Mouse (Mus musculus) embryo, embryonic 10.5 days (tissue): ENCODE measurements around the gene Med25.

Experiments
- DNase-seq: peaks from one replicate; pipeline ENCODE4 v3.0.0-alpha.2; 2015; ENCODE audit warnings: low spot score

Med25 gene

DNA sequence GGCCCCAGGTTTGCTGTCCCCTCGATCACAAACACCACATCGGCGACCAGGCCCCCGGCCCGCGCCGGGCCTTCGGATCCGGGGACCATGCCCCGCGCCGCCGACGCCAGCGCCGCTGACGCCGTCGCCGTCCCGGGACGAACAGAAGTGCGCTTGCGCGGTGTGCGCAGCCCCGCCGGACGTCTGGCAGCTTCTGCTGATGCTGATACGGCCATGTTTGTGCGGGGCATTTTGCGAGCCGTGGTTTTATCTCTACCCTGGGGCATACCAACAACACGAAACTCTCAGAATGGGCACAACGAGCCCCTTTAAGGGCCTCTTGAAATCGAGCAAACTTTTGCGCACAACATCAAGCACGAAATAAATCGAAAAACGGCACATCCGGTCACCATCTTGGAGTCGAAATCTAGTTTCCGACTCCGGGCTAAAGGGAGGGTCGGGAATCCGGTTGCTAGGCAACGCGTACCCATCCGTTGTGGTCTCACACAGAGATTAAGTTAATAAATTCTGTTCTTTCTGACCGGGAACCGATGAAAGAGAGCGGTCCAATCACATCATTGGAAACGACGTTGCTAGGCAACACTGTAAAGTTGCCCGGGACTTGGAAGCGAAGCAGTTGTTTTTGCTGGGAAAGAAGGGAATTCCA, at the start of gene Med25:
Gene Med25 (minus strand): TSS at position 437 of the 646 bp plus-strand sequence.
- peak; percentile 98 for DNase-seq

DNA sequence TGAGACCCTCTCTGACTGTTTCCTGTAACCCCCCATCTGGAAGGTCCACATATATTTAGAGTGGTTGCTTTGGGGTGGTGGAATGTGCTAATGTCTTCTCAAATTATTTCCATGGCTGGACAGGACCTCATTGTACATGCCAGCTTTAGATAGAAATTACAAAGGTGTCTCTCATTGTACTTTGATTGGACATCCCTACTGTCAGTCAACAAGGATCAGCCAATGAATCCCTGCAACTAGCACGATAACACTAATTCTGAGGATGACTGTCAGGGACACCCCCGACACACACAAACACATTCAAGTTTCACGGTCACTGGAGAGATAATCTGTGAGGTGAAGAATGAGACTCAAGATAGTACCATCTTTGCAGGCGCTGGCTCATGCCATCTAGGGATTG, 46.2 kb upstream of the Med25 start:
- DNase-seq, result no peak

DNA sequence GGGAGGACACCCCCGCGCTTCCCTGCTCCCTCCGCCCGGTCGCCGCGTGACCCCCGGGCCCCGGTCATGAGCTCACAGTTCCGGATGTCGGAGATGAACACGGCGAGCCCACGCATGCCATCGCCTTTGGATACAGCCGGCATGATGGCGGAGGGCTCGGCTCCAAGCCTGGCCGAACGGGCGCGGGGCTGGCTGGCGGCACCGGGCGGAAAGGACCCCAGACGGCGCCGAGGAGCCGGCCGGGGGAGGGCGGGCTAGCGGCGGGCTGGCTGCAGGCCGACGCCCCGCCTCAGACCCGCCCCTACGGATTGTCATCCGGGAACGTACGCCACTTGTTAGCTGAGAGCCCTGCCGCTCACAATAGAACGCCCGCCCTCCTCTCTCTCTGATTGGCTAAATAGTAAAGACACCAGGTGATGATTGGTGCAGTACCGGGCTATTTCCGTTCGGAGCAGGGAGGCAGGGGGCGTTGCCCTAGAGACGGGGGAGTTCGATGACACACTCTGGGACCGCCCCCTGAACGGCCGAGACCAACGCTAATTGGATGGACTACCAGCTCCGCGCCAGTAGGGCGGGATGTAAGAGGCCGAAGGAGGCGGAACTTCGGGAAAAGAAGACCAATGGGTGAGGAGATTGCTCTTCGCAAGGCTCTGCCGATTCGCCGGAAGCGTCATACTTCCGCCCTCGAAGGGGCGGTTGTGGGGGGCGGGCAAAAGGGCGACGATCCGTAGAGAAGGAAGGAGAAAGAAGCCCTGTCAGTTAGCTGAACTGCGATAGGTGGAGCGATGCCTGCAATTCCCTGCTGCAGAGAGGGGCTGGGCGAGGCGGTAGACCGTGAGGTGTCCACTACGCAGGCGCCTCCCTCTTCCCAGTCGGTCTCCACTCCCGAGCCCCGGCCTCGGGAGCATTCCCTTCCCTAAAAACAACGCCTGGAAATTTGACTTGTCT, 37.0 kb upstream of the Med25 start, which contains the start of gene Ap2a1:
Gene Ap2a1 (minus strand): TSS at position 293 of the 948 bp plus-strand sequence.
- DNase-seq, result peak; percentile 100

DNA sequence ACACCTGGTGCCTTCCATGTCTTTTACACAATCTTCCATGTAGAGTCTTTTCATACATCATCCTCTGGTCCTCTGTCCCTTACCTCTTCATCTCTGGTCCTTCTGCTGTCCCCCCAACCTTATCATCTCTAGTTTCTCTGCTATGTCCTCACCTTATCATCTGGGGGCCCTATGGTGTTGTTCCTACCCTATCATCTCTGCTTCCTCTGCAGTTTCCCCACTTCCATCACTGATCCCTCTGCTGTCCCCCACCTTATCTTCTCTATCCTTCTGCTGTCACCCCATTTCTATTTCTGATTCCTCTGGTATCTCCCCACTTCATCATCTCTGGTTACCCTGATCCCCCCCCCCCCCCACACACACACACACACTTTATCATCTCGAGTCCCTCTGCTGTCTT, 36.1 kb upstream of the Med25 start:
- DNase-seq, result no peak

DNA sequence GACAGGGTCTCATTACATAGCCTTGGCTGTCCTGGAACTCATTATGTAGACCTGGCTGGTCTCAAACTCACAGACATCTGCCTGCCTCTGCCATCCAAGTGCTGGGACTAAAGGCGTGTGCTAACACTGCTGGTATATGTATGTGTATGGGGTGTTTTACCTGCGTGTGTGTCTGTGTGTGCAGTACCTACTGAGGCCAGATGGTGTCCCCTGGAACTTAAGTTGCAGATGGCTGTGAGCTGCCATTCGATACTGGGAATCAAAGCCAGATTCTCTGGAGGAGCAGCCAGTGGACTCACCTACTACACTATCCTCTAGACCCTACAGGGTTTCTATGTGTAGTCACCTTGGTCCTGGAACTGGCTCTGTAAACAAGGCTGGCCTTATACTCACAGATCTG, 33.0 kb upstream of the Med25 start:
- DNase-seq, result peak; percentile 52

DNA sequence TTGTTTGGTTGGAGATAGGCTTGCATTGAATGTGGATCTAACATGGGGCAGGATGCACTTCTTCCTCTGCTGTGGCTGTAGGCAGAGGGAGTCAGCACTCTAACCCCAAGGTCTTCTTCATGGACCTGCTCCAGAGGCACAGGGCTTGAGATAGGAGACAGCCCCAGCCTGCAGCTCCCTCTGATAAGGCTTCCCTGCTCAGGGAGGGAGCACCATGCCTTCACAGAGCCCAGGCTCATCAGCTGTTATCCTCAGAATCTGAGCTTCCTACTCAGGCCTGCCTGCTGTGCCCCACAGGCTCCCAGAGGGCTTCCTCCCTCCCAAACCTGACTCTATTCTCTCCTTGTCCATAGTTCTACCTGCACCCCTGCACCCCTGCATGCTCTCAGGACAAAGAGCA, 30.0 kb upstream of the Med25 start:
- DNase-seq, result no peak

DNA sequence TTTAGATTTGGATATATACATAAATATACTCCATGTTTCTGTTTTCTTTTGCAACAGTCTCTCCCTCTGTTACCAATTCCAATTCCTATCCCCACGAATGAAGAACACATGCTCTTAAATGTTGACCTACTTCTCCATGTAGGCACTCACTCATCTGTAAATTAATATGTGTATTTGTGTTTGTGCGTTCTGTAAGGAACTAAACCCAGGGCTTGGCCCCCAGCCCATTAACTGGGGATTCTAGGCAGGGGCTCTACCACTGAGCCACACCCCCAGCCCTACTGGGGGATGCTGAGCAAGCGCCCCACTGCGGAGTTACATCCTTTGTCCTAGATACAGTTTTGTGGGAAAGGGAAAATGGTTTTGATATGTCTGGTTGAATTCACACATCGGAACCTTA, 26.6 kb upstream of the Med25 start:
- DNase-seq, result no peak

DNA sequence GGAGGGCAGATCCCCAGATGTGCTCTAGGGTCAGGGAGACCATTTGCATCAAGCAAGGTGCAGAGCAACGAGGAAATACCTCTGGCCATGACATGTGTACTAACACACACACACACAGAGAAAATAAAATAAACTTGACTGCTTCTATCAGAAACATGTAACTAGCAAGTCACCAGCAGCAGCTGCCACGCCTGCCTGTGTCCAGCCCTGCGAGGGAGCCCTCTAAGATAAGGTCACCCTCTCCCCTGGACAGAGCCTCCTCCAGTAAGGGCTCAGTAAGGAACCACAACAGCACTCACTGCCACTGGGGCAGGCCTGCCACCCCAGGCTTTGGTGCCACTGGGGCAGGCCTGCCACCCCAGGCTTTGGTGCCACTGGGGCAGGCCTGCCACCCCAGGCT, 25.7 kb upstream of the Med25 start:
- no peak for DNase-seq

DNA sequence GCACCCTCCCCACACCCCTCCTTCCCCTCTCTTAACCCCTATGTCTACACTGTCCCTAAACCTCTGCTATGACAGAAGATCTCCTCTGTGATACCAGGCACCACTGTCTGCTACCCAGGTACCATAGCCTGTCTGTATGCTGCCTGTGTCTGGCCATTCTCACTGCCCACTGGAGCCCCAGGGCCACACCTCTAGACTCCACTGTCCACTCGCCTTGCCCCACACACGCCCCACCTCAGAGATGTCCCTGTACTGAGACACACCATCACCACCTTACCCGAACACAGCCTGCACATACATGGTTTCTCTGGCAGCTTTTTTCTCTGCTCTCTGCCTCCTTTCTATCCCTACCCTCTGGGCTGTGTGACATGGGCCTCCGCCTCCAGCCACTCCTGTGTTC, 24.4 kb upstream of the Med25 start:
- DNase-seq, result no peak

DNA sequence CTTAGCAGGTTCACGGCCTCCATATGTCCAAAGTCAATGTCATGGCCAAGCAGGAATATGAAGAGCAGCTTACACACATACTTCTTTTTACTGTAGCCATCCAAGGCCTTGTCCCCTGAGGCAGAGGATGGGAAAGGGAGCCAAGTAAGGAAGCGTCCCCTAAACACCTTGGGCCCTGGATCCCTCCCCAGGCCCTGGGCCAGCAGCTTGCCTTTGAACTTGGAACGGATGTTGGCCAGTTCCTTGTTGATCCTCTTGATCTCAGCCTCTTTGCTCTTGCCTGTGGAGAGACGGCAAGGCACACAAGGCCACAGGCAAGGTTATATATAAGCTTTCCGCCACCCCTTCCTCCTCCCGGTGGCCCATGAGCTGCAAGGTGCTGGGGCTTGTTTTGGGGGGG, 23.7 kb upstream of the Med25 start:
- no peak for DNase-seq

DNA sequence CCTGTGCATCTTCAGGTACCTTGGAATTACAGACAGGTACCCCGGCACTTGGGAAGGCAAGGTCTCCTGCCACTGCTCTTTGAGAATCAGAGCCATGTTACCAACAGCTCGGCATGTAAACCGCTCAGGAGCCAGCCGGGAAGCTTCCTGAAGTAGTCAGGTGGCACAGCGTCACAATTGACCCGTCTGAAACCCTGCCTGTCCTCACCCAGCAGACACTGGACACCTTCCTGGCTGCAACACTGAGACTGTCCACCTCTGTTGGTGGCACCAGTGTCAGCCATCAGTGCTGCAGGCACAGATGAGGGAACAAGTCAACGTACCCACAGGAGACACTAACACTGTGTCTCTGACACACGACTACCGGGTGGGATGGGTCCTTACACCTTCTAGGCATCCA, 22.8 kb upstream of the Med25 start:
- DNase-seq, result no peak

DNA sequence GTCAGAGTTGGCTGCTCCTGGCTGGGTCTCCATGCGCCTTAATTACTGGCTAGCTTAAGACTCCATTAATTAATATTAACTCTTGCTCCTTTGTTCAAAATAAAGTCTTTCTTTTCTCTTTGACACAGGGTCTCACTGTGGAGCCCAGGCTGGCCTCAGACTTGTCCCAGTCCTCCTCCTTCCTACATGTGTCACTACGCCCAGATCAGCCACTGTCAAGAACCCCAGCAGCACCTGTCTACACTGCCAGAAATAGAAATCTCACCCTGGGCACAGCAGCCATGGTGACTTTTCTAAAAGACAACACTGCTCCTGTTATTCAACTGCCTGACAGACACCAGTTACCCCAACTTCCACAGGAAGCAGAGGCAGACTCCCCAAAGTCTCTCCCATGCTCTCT, 21.9 kb upstream of the Med25 start:
- DNase-seq, result no peak

DNA sequence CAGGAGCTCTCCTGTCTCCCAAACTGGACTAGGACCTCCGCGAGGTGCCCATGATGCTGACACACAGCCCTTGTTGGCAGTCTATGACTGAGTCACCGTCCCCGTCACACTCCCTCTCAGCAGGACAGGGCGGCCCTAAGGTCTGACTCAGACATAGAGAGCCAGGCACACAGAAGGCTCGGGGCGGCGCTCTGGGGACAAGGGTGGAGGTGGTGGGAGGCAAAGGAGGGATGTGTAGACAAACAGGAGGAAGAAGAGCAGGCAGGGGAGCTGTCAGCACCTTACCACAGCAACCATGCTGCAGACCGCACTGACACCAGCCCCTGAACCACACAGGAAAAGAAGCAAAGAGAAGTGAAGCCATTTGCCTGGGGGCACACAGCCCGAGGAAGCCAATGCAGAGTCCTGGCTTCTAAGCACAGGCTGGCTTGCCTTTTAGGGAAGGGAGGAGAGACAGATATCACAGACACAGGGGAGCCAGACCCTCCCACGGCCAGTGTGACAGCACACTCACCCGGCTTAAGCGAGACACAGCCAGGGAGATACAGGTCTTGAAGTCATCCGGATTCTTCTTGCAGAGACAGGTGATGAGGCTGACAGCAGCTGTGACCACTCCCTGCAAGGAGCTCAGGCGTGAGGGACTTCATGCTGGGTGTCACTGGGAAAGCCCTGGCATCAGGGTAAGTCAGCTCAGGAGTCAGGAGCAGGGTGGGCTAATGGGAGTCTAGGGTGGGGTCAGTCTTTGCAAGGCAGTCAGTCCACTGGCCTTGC, 16.4 kb upstream of the Med25 start:
- no peak for DNase-seq

DNA sequence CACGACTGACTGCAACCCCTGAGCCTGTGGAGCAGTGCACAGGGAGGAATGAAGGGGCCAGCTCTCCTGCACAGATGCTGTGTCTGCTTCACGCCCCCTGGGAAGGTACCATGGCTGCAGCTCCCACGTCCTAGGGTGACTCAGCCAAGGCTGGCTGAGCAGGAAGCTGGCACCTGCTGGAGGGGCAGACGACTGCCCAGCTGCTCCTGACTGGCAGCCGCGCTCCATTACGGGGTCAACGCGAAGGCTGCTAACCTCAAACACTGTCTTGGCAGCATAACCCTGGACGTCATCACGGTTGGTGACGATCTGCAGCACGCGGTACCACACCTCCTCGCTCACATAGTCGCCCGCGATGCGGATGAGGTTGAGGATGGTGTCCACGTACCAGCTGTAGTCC, 12.9 kb upstream of the Med25 start:
- no peak for DNase-seq

DNA sequence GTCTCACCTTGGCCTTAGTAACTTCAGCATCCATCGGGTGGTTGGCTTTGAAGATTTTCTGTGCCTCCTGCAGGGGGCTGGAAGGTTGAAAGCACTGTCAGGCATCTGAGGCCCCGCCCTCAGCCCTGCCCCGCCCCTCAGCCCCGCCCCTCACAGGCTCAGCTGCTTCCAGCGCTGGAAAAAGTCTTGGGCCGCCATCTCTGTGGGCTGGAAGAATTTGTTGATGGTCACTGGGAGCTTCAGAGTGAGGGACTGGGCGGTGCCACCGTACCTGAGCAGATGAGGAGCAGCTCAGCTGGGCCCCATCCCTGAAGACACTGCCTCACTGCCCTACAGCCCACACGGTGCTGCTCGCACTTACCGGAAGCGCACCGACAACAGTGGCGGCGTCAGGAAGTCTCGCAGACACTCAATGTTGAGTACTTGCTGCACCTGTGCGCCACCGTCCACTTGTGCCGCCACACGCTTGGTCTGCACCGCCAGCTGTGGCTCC, 8.8 kb upstream of the Med25 start:
- DNase-seq, result peak; percentile 81

DNA sequence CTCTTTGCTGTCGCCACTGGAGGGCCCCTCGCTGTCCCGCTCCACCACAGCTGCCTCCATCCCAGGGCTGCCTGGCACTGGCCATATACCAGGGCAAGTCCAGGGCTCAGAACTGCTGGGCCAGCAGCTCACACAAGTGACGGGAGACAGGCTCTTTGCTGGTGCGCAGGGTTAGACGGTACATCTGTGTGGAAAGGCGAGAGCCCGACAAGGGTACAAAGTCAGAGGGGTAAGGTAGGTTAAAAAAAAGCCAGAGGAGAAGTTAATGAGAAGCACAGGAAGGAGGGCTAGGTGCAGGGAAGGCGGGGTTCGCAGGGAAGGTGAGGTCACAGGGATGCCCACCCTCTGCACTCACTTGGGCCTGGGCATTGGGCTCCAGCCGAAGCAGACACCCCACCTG, 8.1 kb upstream of the Med25 start:
- no peak for DNase-seq

DNA sequence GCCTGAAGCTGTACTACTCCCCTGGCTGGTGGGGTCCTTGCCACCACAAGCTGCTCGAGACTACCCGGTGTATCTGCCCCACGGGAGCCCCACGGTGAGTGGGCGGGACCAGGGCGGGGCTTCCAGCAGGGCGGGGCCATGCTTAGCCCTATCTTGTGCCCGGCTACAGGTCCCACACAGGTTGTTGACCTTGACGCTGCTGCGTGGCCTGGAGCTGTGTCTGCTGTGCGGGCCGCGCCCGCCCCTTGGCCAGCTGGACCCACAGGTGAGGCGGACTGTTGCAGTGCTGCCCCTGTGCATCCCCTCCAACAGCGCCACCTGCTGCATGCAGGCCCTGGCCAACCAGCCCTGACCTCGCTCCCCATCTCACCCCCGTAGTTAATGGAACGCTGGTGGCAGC, 6.1 kb upstream of the Med25 start:
- peak; percentile 13 for DNase-seq

DNA sequence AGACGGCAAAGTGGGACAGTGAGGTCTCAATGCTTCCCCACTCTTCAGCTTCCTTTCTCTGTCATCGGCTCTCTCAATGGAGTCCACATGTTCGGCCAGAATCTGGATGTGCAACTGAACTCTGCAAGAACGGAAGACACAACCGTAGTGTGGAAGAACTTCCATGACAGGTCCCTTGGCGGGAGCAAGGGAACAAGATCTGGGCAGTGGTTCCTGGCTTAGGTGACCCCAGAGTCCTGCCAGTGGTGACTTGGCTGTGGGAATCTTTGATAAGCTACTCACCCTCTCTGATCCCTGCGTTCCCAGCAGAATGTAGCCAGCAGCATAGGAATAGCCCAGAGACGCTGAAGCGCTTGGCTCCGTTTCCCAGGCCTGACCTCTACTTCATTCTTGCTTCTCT, 4.0 kb upstream of the Med25 start:
- no peak for DNase-seq

DNA sequence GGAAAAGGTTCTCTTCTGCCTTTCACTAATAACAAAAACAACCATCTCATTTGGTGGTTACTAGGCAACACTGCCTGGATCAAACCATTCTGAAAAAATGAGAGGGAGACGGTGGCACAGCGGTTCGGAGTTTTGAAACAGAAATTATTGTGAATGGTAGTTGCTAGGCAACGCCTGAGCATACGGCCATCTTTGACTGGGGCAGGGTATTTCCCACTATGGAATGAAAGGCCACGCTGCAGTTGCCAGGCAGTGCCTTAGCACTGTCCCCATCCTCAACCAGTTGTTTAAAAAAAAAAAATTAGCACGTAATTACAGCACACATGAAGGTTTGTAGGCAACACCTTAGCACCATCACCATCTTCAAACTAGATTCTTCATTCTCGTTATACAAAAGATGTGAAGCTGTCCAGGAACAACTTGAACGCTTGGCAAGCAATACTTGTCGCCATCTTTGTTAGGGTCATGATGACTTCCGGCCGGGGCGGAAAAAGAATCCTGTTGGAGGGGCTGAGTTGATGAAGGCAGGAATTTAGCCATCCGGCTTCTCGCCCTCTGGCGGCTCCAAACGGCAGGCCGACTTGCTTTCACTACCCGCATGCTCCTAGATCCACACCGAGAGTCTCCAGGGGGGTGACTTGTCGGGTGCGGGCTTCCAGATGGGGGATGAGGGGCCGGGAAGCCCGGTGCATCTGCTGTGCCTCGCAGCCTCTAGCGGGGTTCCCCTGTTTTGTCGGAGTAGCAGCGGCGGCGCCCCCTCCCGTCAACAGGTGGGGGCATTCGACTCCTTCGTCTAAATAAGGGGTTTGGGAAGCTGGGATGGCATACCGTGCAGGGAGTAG, 3.3 kb upstream of the Med25 start, which contains the start of gene Fuz:
Gene Fuz (plus strand): TSS at position 487 of the 842 bp plus-strand sequence.
- peak; percentile 97 for DNase-seq

DNA sequence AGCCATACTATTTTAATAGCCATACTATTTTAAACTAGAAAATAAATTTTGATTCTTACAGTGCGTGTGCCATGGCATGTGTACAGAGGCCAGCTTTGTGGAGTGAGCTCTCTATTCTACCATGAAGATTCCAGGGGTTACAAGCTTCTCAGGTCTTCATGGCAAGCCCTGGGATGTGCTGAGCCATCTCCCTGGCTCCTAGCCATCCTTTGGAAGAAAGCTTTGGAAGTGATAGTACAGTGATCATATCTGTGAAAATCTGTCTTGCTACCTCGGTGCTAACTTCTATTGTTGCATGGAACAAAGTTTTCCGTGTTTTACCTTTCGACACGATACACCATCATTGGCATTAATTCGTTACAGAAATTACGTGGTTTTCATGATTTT, 2.7 kb upstream of the Med25 start:
- DNase-seq, result no peak

DNA sequence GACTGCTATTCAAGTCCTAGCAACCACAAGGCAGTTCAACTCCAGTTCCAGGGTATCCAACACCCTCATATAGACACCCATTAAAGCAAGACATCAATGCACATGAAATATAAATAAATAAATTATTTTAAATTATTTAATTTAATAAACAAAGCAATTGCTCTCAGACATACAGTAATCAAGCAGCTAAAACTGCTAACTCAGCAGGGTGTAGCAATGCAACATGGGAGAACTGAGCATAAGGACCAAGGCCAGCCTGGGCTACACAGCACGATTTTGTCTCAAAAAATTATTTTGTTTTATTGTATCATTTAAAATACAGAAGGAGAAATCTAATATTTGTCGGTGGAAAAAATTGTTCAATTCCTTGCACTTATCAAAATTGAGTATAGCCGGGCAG, 1.7 kb upstream of the Med25 start:
- DNase-seq, result no peak

DNA sequence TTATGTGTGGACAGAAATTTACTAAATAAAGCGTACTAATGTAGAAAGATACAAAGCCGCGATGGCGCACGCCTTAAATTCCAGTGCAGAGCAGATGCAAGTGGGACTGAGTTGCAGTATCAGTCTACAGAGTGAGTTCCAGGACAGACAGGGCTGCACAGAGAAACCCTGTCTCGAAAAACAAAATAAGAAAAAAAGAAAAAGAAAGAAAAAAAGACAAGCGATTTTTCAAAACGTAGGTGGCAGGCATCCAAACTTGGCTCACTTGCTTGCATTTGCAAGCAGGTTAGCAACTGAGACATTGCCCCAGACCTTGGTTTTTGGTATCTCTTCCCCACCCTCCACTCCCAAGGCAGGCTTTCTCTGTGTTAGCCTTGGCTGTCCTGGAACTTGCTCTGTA, 685 bp upstream of the Med25 start:
- DNase-seq, result peak; percentile 35
